Mouse (Mus musculus) midbrain, embryonic 11.5 days (tissue): ENCODE results near the gene Nos1. TPM values are rescaled to one million over a fixed set of nuclear protein-coding genes. Genes with fewer than 3 reads are reported as not detected.
"Not testable (repeated sequence)": the region's sequence is repeated elsewhere in the genome, so short reads cannot be mapped to it uniquely, and the experiment has no call there.

Experiments used
- ATAC-seq: fragments of 200-750 bp; cut with Nextera tagmentation; 2 replicates; pipeline ENCODE4 v1.8.0; 2017; ENCODE audit warnings: moderate TSS enrichment, moderate library complexity; ENCODE audit not compliant: low FRiP score
- DNase-seq: peaks from one replicate; pipeline ENCODE4 v3.0.0; 2015; ENCODE audit warnings: low spot score; ENCODE audit errors: missing footprints
- H3K27ac ChIP-seq: fragments of 300-500 bp; sonication (generic); 2 replicates; pipeline ENCODE4 v1.5.1; 2014; ENCODE audit warnings: low read depth, low read length
- H3K27me3 ChIP-seq: fragments of 300-500 bp; sonication (generic); 2 replicates; pipeline ENCODE4 v1.6.1; 2014; ENCODE audit warnings: mild to moderate bottlenecking, low read length, moderate library complexity, mixed read lengths; ENCODE audit not compliant: control insufficient read depth, insufficient read depth
- H3K36me3 ChIP-seq: fragments of 300-500 bp; sonication (generic); 2 replicates; pipeline ENCODE4 v1.6.1; 2014; ENCODE audit warnings: mild to moderate bottlenecking, low read length, moderate library complexity, mixed read lengths; ENCODE audit not compliant: control insufficient read depth, insufficient read depth
- H3K4me1 ChIP-seq: fragments of 300-500 bp; sonication (generic); 2 replicates; pipeline ENCODE4 v1.6.1; 2014; ENCODE audit warnings: low read length; ENCODE audit not compliant: control insufficient read depth, insufficient read depth
- H3K4me2 ChIP-seq: fragments of 300-500 bp; sonication (generic); 2 replicates; pipeline ENCODE4 v1.6.1; 2014; ENCODE audit warnings: mild to moderate bottlenecking, moderate library complexity
- H3K4me3 ChIP-seq: fragments of 300-500 bp; sonication (generic); 2 replicates; pipeline ENCODE4 v1.5.1; 2014; ENCODE audit warnings: low read depth, low read length
- H3K9ac ChIP-seq: fragments of 300-500 bp; sonication (generic); 2 replicates; pipeline ENCODE4 v1.6.1; 2014; ENCODE audit warnings: low read length
- H3K9me3 ChIP-seq: fragments of 300-500 bp; sonication (generic); 2 replicates; pipeline ENCODE4 v1.6.1; 2016; ENCODE audit warnings: low read length; ENCODE audit not compliant: control insufficient read depth
- WGBS: fragments of 180-500 bp; shearing (Covaris S2); extraction: QIAGEN DNeasy Blood & Tissue Kit; methylation state at CpG from one replicate; pipeline ENCODE4 v1.1.7; 2014; 5-methylcytosine and 5-hydroxymethylcytosine counted together
- polyA plus RNA-seq: library from polyadenylated mRNA; unstranded; fragments of >200 nt; fragmentation: Nextera tagmentation; extraction: Ambion mirVana; gene quantifications from 2 replicates; pipeline ENCODE4 v1.2.1, GENCODE M21; 2014

Gene Nos1
- polyA plus RNA-seq, 1 experiment from 2014 or later: 0.22 TPM

GRCm38 (mm10) chr5:117880916-117881555, 100.2 kb downstream of the Nos1 start:
- DNase-seq (no peak), ATAC-seq (no peak)
- no peaks in the 10 kb centered on the region for H3K27me3 ChIP-seq
- no peaks in the 10 kb centered on the region for H3K4me1 ChIP-seq
- no peak overlapping the region for H3K4me2 ChIP-seq
- H3K9ac ChIP-seq: no peak overlapping the region
- no peaks in the 10 kb centered on the region for H3K9me3 ChIP-seq
- 91% methylated on average over 9 of the region's 9 CpGs for WGBS
- H3K36me3 ChIP-seq: no peaks in the 10 kb centered on the region
- no peak overlapping the region for H3K4me3 ChIP-seq
- H3K27ac ChIP-seq: no peak overlapping the region

- not testable (repeated sequence) for ATAC-seq, H3K9me3 ChIP-seq, H3K27me3 ChIP-seq, H3K9ac ChIP-seq, H3K4me1 ChIP-seq, H3K4me2 ChIP-seq, H3K4me3 ChIP-seq, DNase-seq, H3K36me3 ChIP-seq, H3K27ac ChIP-seq
- WGBS: 67% methylated on average over 1 of the region's 1 CpGs
Measured at GRCm38 (mm10) chr5:117882411-117882810, 101.6 kb downstream of the Nos1 start.

GRCm38 (mm10) chr5:117884991-117885390, 104.2 kb downstream of the Nos1 start:
- no peak overlapping the region for H3K27ac ChIP-seq
- H3K9ac ChIP-seq: no peak overlapping the region
- H3K36me3 ChIP-seq: no peaks in the 10 kb centered on the region
- no peaks in the 10 kb centered on the region for H3K4me1 ChIP-seq
- H3K4me3 ChIP-seq: no peak overlapping the region
- H3K9me3 ChIP-seq: no peaks in the 10 kb centered on the region
- WGBS: 61% methylated on average over 2 of the region's 2 CpGs
- H3K27me3 ChIP-seq: no peaks in the 10 kb centered on the region
- no peak overlapping the region for H3K4me2 ChIP-seq
- DNase-seq (no peak), ATAC-seq (no peak)

- H3K36me3 ChIP-seq: no peaks in the 10 kb centered on the region
- no peak overlapping the region for H3K4me3 ChIP-seq
- no peak overlapping the region for H3K9ac ChIP-seq
- H3K4me2 ChIP-seq: no peak overlapping the region
- no peak overlapping the region for H3K27ac ChIP-seq
- DNase-seq (no peak), ATAC-seq (no peak)
- H3K27me3 ChIP-seq: no peaks in the 10 kb centered on the region
- no peaks in the 10 kb centered on the region for H3K4me1 ChIP-seq
- 80% methylated on average over 3 of the region's 3 CpGs for WGBS
- H3K9me3 ChIP-seq: no peaks in the 10 kb centered on the region
Measured at GRCm38 (mm10) chr5:117888126-117888525, 107.3 kb downstream of the Nos1 start.

- no peak for ATAC-seq
- no peak for DNase-seq
- no peaks in the 10 kb centered on the region for H3K4me1 ChIP-seq
- H3K4me2 ChIP-seq: no peak overlapping the region
- no peaks in the 10 kb centered on the region for H3K36me3 ChIP-seq
- H3K4me3 ChIP-seq: no peak overlapping the region
- H3K27ac ChIP-seq: no peak overlapping the region
- H3K9ac ChIP-seq: no peak overlapping the region
- H3K27me3 ChIP-seq: no peaks in the 10 kb centered on the region
- WGBS: 68% methylated on average over 6 of the region's 6 CpGs
- no peaks in the 10 kb centered on the region for H3K9me3 ChIP-seq
Measured at GRCm38 (mm10) chr5:117888946-117889345, 108.1 kb downstream of the Nos1 start.

- no peaks in the 10 kb centered on the region for H3K4me1 ChIP-seq
- no peak overlapping the region for H3K9ac ChIP-seq
- no peak overlapping the region for H3K4me3 ChIP-seq
- H3K36me3 ChIP-seq: no peaks in the 10 kb centered on the region
- no peak overlapping the region for H3K27ac ChIP-seq
- H3K27me3 ChIP-seq: no peaks in the 10 kb centered on the region
- H3K4me2 ChIP-seq: no peak overlapping the region
- DNase-seq (no peak), ATAC-seq (no peak)
- 77% methylated on average over 8 of the region's 8 CpGs for WGBS
- no peaks in the 10 kb centered on the region for H3K9me3 ChIP-seq
Measured at GRCm38 (mm10) chr5:117889571-117889970, 108.7 kb downstream of the Nos1 start.

- H3K9ac ChIP-seq: no peak overlapping the region
- H3K27me3 ChIP-seq: no peaks in the 10 kb centered on the region
- ATAC-seq (no peak), DNase-seq (no peak)
- H3K27ac ChIP-seq: no peak overlapping the region
- WGBS: 76% methylated on average over 8 of the region's 8 CpGs
- H3K4me3 ChIP-seq: no peak overlapping the region
- H3K9me3 ChIP-seq: no peaks in the 10 kb centered on the region
- no peaks in the 10 kb centered on the region for H3K4me1 ChIP-seq
- no peak overlapping the region for H3K4me2 ChIP-seq
- H3K36me3 ChIP-seq: no peaks in the 10 kb centered on the region
Measured at GRCm38 (mm10) chr5:117890871-117891270, 110.0 kb downstream of the Nos1 start.

- DNase-seq: no peak
- H3K36me3 ChIP-seq: no peaks in the 10 kb centered on the region
- 78% methylated on average over 5 of the region's 5 CpGs for WGBS
Measured at GRCm38 (mm10) chr5:117891545-117891944, 110.7 kb downstream of the Nos1 start.

GRCm38 (mm10) chr5:117894050-117894449, 113.2 kb downstream of the Nos1 start:
- WGBS: 84% methylated on average over 5 of the region's 5 CpGs
- H3K9ac ChIP-seq: no peak overlapping the region
- ATAC-seq: no peak
- no peak overlapping the region for H3K4me2 ChIP-seq
- no peak overlapping the region for H3K27ac ChIP-seq
- no peaks in the 10 kb centered on the region for H3K36me3 ChIP-seq
- H3K9me3 ChIP-seq: no peaks in the 10 kb centered on the region
- no peak overlapping the region for H3K4me3 ChIP-seq
- H3K27me3 ChIP-seq: no peaks in the 10 kb centered on the region
- DNase-seq: no peak
- peaks cover 6% of the 10 kb centered on the region; the same call in 1 of the 2 replicates for H3K4me1 ChIP-seq

More at GRCm38 (mm10) chr5:117891545-117891944, 110.7 kb downstream of the Nos1 start:
- H3K9ac ChIP-seq: no peak overlapping the region
- H3K27me3 ChIP-seq: no peaks in the 10 kb centered on the region
- no peaks in the 10 kb centered on the region for H3K4me1 ChIP-seq
- H3K9me3 ChIP-seq: no peaks in the 10 kb centered on the region
- no peak overlapping the region for H3K27ac ChIP-seq
- no peak for ATAC-seq
- no peak overlapping the region for H3K4me2 ChIP-seq
- no peak overlapping the region for H3K4me3 ChIP-seq
